13 mouse cellular contexts compared by ENCODE assay signal in genomic region chr7:118462818-118463762, GRCm38 (mm10). TPM values are rescaled to one million over a fixed set of nuclear protein-coding genes. Genes with fewer than 3 reads are reported as not detected.
DNase-seq lines count a peak whose midpoint lies in the region; ATAC-seq and TF ChIP-seq lines count a peak whose summit lies in the region.
"Had no signal": no experiment of that assay in that cellular context is flagged by ENCODE, and none has a peak within 500 bp of the region (broad histone marks: within the 10 kb centered on the region; RNA-seq: fewer than 3 reads in every experiment).

No protein-coding gene starts in this region.

- no peak for DNase-seq in heart, adult 18-20 months
- no peak for DNase-seq in forebrain, postnatal 0 days
- no peak for DNase-seq in layer of hippocampus, adult 11-12 months (ENCODE audit: low spot score)
- no peak for DNase-seq in liver
- DNase-seq: cerebellum, postnatal 25 days; kidney, adult 2 months had no signal

- no peaks in the 10 kb centered on the region for H3K36me3 ChIP-seq in heart, embryonic 15.5 days
- H3K36me3 ChIP-seq in C2C12 (ENCODE audit: control insufficient read depth, insufficient read depth), result no peaks in the 10 kb centered on the region
- no peaks in the 10 kb centered on the region for H3K36me3 ChIP-seq in forebrain, postnatal 0 days (ENCODE audit: insufficient read depth)
- no peaks in the 10 kb centered on the region for H3K36me3 ChIP-seq in myocyte (ENCODE audit: control insufficient read depth, insufficient read depth)
- H3K36me3 ChIP-seq: embryonic facial prominence, embryonic 15.5 days; limb, embryonic 12.5 days had no signal

- H3K4me1 ChIP-seq in heart, embryonic 15.5 days (replicated peaks), result 0 out of 2 replicates have a peak, but pooled peaks cover 9% of the 10 kb centered on the region
- 0 out of 2 replicates have a peak, but pooled peaks cover 8% of the 10 kb centered on the region for H3K4me1 ChIP-seq in forebrain, postnatal 0 days (ENCODE audit: insufficient read depth)
- H3K4me1 ChIP-seq: embryonic facial prominence, embryonic 15.5 days had no signal

- H3K9ac ChIP-seq in heart, embryonic 15.5 days, result no peak overlapping the region
- H3K9ac ChIP-seq in forebrain, postnatal 0 days, result no peak overlapping the region
- H3K9ac ChIP-seq: embryonic facial prominence, embryonic 15.5 days; limb, embryonic 12.5 days had no signal

- 60% methylated on average over 11 of the region's 11 CpGs for WGBS in heart, embryonic 15.5 days
- 28% methylated on average over 11 of the region's 11 CpGs for WGBS in forebrain, postnatal 0 days

- no peaks in the 10 kb centered on the region for H3K27me3 ChIP-seq in heart, embryonic 15.5 days
- H3K27me3 ChIP-seq in C2C12 (ENCODE audit: control insufficient read depth, insufficient read depth, insufficient read length) (no peaks in the 10 kb centered on the region), myocyte (ENCODE audit: control insufficient read depth, insufficient read depth, insufficient read length) (no peaks in the 10 kb centered on the region)
- H3K27me3 ChIP-seq in forebrain, postnatal 0 days (ENCODE audit: insufficient read depth, low read length), result no peaks in the 10 kb centered on the region
- H3K27me3 ChIP-seq: limb, embryonic 12.5 days had no signal

- no peaks in the 10 kb centered on the region for H3K79me3 ChIP-seq in C2C12 (ENCODE audit: low read depth)

- TF ChIP-seq CTCF in C2C12 (IDR thresholded peaks at IDR 0.05; ENCODE audit: control insufficient read depth, insufficient read depth, insufficient read length), result no peak
- no peak for TF ChIP-seq CTCF in forebrain, postnatal 0 days (IDR thresholded peaks at IDR 0.05; ENCODE audit: low read depth)

- no peaks in the 10 kb centered on the region for H3K9me3 ChIP-seq in heart, embryonic 15.5 days (replicated peaks)
- H3K9me3 ChIP-seq in forebrain, postnatal 0 days (ENCODE audit: low read length), result no peaks in the 10 kb centered on the region
- H3K9me3 ChIP-seq: embryonic facial prominence, embryonic 15.5 days; limb, embryonic 12.5 days had no signal

- H3K79me2 ChIP-seq in C2C12 (ENCODE audit: control insufficient read depth, insufficient read depth) (no peaks in the 10 kb centered on the region), myocyte (ENCODE audit: control insufficient read depth, insufficient read depth) (no peaks in the 10 kb centered on the region)

- H3ac ChIP-seq in C2C12 (ENCODE audit: control insufficient read depth, insufficient read length, low read depth) (no peak overlapping the region), myocyte (ENCODE audit: control insufficient read depth, insufficient read length) (no peak overlapping the region)

- H3K4me2 ChIP-seq in heart, embryonic 15.5 days, result no peak overlapping the region
- no peak overlapping the region for H3K4me2 ChIP-seq in forebrain, postnatal 0 days (ENCODE audit: low read depth)
- peak overlapping the region; percentile 44 for H3K4me2 ChIP-seq in myocyte (ENCODE audit: low read depth)
- H3K4me2 ChIP-seq: embryonic facial prominence, embryonic 15.5 days; limb, embryonic 12.5 days had no signal

- 0 out of 2 replicates have a peak, but pooled peaks have one; percentile 18 for ATAC-seq in heart, embryonic 15.5 days (replicated peaks; ENCODE audit: insufficient number of reproducible peaks, insufficient read depth, low FRiP score, low read depth)
- peak; percentile 53 for ATAC-seq in forebrain, postnatal 0 days
- ATAC-seq in monocyte, adult 5-6 weeks (replicated peaks; ENCODE audit: insufficient number of reproducible peaks, low FRiP score, low TSS enrichment, poor library complexity, severe bottlenecking), result no peak

- TF ChIP-seq POLR2A in myocyte (IDR thresholded peaks at IDR 0.05; ENCODE audit: insufficient read length, low read depth), result no peak

- no peak overlapping the region for H3K27ac ChIP-seq in heart, embryonic 15.5 days
- H3K27ac ChIP-seq in forebrain, postnatal 0 days (ENCODE audit: low read depth, low read length), result no peak overlapping the region
- H3K27ac ChIP-seq: embryonic facial prominence, embryonic 15.5 days; limb, embryonic 12.5 days had no signal

- H3K4me3 ChIP-seq in heart, embryonic 15.5 days, result no peak overlapping the region
- no peak overlapping the region for H3K4me3 ChIP-seq in C2C12 (ENCODE audit: insufficient read depth, poor library complexity, severe bottlenecking)
- no peak overlapping the region for H3K4me3 ChIP-seq in forebrain, postnatal 0 days (ENCODE audit: low read depth, low read length)
- no peak overlapping the region for H3K4me3 ChIP-seq in myocyte
- H3K4me3 ChIP-seq: embryonic facial prominence, embryonic 15.5 days; limb, embryonic 12.5 days had no signal

TF ChIP-seq in C2C12, 6 proteins besides CTCF, POLR2A, EP300 and RAD21:
- peak; percentile 55 for TF ChIP-seq MYOD1 (IDR thresholded peaks at IDR 0.05; ENCODE audit: control insufficient read depth, insufficient read length, low read depth)
- TF ChIP-seq CEBPB (IDR thresholded peaks at IDR 0.05; ENCODE audit: low read depth), result no peak

TF ChIP-seq in myocyte, 11 proteins besides CTCF, POLR2A, EP300 and RAD21:
- TF ChIP-seq SRF (IDR thresholded peaks at IDR 0.05; ENCODE audit: control insufficient read depth, insufficient read length, low read depth) (no peak), MYOD1 (IDR thresholded peaks at IDR 0.05; ENCODE audit: control insufficient read depth in 1 of 3, insufficient read length in 2 of 3, low read depth in 2 of 3) (peak in 2 of 3 experiments; percentile 47 to 55), E2F4 (IDR thresholded peaks at IDR 0.05; ENCODE audit: insufficient read depth) (no peak), MYOG (IDR thresholded peaks at IDR 0.05; ENCODE audit: control insufficient read depth in 1 of 3, insufficient read depth in 1 of 3, insufficient read length in 2 of 3, low read depth in 2 of 3) (peak in 1 of 3 experiments; percentile 7), REST (IDR thresholded peaks at IDR 0.05; ENCODE audit: insufficient read depth, insufficient read length) (no peak)

RNA-seq across cellular contexts. Expression of gene Syt17, which starts 15.1 kb away (rescaled TPM):
- 1.6 and 2.8 TPM in 2 replicates for polyA plus RNA-seq in heart, embryonic 15.5 days (2015; fragmentation: Nextera tagmentation; extraction: Ambion mirVana)
- total RNA-seq in heart, adult 18-20 months (2021), result 1 to 10 TPM in 1 of 2 experiments, under 1 TPM in 1; 0.57 to 1.2 TPM
- polyA plus RNA-seq in C2C12 (2012; fragmentation: generic; extraction: Trizol), result 5.3 TPM
- total RNA-seq in forebrain, postnatal 0 days (2014; rRNA removed), result 19.6 and 22.5 TPM in 2 replicates
- polyA plus RNA-seq in forebrain, postnatal 0 days (2015; fragmentation: Nextera tagmentation; extraction: Ambion mirVana), result 10.4 and 18.2 TPM in 2 replicates
- 5.4 TPM for polyA plus RNA-seq in myocyte (2012; fragmentation: generic; extraction: Trizol)
- total RNA-seq in monocyte, adult 5-6 weeks (2017), result not detected in 3 replicates
- total RNA-seq: neutrophil, adult 5-6 weeks had no signal

RNA-seq across cellular contexts. Expression of gene Itpripl2, which starts 28.7 kb away (rescaled TPM):
- 4.8 and 5.7 TPM in 2 replicates for polyA plus RNA-seq in heart, embryonic 15.5 days (2015; fragmentation: Nextera tagmentation; extraction: Ambion mirVana)
- 10 to 100 TPM; 19.1 to 23.7 TPM for total RNA-seq in heart, adult 18-20 months (2021)
- 23.0 TPM for polyA plus RNA-seq in C2C12 (2012; fragmentation: generic; extraction: Trizol)
- 3.8 and 6.0 TPM in 2 replicates for total RNA-seq in forebrain, postnatal 0 days (2014; rRNA removed)
- 0.42 and 0.43 TPM in 2 replicates for polyA plus RNA-seq in forebrain, postnatal 0 days (2015; fragmentation: Nextera tagmentation; extraction: Ambion mirVana)
- polyA plus RNA-seq in myocyte (2012; fragmentation: generic; extraction: Trizol), result 10.7 TPM
- 13.5 to 17.3 TPM (median 14.1 TPM) in 3 replicates for total RNA-seq in monocyte, adult 5-6 weeks (2017)
